Mouse (Mus musculus) limb, embryonic 12.5 days (tissue): ENCODE results near the gene Haspin. TPM values are rescaled to one million over a fixed set of nuclear protein-coding genes. Genes with fewer than 3 reads are reported as not detected.

Experiments used
- ATAC-seq: fragments of 200-750 bp; cut with Nextera tagmentation; 2 replicates; pipeline ENCODE4 v1.8.0; 2017; ENCODE audit warnings: low read depth, moderate TSS enrichment; ENCODE audit not compliant: insufficient number of reproducible peaks, insufficient read depth, low FRiP score, low TSS enrichment
- H3K27ac ChIP-seq: fragments of 300-500 bp; sonication (generic); 2 replicates; pipeline ENCODE4 v1.5.1; 2016; ENCODE audit warnings: mild to moderate bottlenecking, moderate library complexity
- H3K27me3 ChIP-seq: fragments of 300-500 bp; sonication (generic); 2 replicates; pipeline ENCODE4 v1.6.1; 2016; ENCODE audit warnings: mild to moderate bottlenecking, moderate library complexity
- H3K36me3 ChIP-seq: fragments of 300-500 bp; sonication (generic); 2 replicates; pipeline ENCODE4 v1.6.1; 2016; ENCODE audit warnings: mild to moderate bottlenecking, moderate library complexity
- H3K4me1 ChIP-seq: fragments of 300-500 bp; sonication (generic); replicated peaks from 2 replicates; pipeline ENCODE4 v1.6.1; 2016
- H3K4me2 ChIP-seq: fragments of 300-500 bp; sonication (generic); 2 replicates; pipeline ENCODE4 v1.6.1; 2016; ENCODE audit warnings: mild to moderate bottlenecking, moderate library complexity
- H3K4me3 ChIP-seq: fragments of 300-500 bp; sonication (generic); replicated peaks from 2 replicates; pipeline ENCODE4 v1.5.1; 2016; ENCODE audit warnings: mild to moderate bottlenecking
- H3K9ac ChIP-seq: fragments of 300-500 bp; sonication (generic); replicated peaks from 2 replicates; pipeline ENCODE4 v1.6.1; 2016; ENCODE audit warnings: mild to moderate bottlenecking, moderate library complexity
- H3K9me3 ChIP-seq: fragments of 300-500 bp; sonication (generic); 2 replicates; pipeline ENCODE4 v1.6.1; 2016; ENCODE audit warnings: mild to moderate bottlenecking, moderate library complexity
- WGBS: fragments of 180-500 bp; shearing (Covaris S2); methylation state at CpG from one replicate; pipeline ENCODE4 v1.1.7; 2016; 5-methylcytosine and 5-hydroxymethylcytosine counted together
- polyA plus RNA-seq: library from polyadenylated mRNA; unstranded; fragments of >200 nt; fragmentation: Nextera tagmentation; extraction: Ambion mirVana; gene quantifications from 2 replicates; pipeline ENCODE4 v1.2.1, GENCODE M21; 2016

The Haspin gene
- polyA plus RNA-seq, 1 experiment from 2014 or later = 21.6 TPM

DNA sequence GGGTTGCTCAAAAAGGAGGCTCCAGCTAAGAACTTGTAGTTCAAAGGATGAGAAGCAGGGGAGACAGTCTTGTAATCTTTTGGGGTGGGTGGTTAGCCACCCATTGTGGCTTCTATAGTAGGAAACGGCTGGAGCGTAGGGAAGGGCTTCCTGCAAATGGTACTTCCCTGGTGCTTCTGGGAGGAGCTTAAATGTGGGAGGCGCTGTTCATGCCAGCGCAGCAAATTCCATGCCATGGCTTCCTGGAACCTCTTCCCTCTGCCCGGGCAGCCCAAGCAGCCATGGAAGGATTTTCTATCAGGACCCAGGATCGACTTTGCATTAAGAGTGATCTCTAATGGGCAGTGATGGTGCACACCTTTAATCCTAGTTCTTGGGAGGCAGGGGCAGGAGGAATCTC, 30.5 kb upstream of the Haspin start:
- Histone ChIP-seq H3K27me3 (no peaks in the 10 kb centered on the region), H3K9me3 (no peaks in the 10 kb centered on the region), H3K4me3 (no peak overlapping the region), H3K4me2 (no peak overlapping the region), H3K4me1 (0 out of 2 replicates have a peak, but pooled peaks cover 9% of the 10 kb centered on the region), H3K27ac (no peak overlapping the region), H3K36me3 (peaks cover 18% of the 10 kb centered on the region; the same call in 1 of the 2 replicates), H3K9ac (no peak overlapping the region)
- no peak for ATAC-seq
- WGBS = 81% methylated on average over 6 of the region's 6 CpGs

DNA sequence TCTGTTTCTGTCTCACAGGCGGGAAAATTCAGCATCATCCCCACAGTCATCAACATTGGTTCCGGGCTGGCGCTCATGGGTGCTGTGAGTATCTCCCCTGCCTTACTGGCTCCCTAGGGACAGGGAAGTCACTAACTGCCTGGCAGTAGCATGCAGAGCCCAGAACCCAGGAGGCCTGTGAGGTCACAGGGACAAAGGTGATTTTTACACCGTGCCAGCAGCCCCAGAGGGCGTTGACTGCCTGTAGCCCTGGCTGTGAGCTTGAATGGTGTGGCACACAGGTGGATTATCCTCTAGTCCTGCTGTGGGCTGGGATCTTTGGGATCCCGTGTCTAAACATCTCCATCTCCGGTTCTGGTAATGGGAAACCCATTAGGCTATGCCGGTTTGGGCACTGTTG, 30.0 kb upstream of the Haspin start:
- H3K9ac ChIP-seq = no peak overlapping the region
- H3K9me3 ChIP-seq = no peaks in the 10 kb centered on the region
- H3K27ac ChIP-seq = no peak overlapping the region
- H3K4me1 ChIP-seq = 0 out of 2 replicates have a peak, but pooled peaks cover 9% of the 10 kb centered on the region
- H3K27me3 ChIP-seq = no peaks in the 10 kb centered on the region
- no peak for ATAC-seq
- WGBS = 81% methylated on average over 8 of the region's 8 CpGs
- H3K36me3 ChIP-seq = peaks cover 15% of the 10 kb centered on the region; the same call in 1 of the 2 replicates
- no peak overlapping the region for H3K4me3 ChIP-seq
- H3K4me2 ChIP-seq = no peak overlapping the region

DNA sequence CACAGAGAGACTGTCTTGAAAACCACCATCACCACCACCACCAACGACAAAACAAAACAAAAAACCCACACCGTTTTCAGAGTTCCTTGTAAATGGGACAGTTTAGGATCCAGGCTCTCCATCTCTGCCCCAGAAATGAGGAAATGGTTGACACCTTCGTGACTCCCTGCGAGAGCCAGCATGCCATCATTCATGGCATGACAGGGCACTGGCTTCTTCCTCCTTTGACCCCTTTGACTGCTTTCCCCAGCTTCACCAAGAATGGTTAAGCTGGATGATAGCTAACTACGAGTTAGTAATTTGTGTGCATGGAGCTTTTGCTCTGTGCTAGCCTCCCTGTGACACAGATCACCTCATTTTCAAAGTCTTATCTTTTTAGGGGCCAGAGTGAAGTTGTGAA, 24.2 kb upstream of the Haspin start:
- no peaks in the 10 kb centered on the region for H3K9me3 ChIP-seq
- H3K27ac ChIP-seq = no peak overlapping the region
- H3K27me3 ChIP-seq = peaks cover 40% of the 10 kb centered on the region
- WGBS = 63% methylated on average over 5 of the region's 5 CpGs
- no peaks in the 10 kb centered on the region for H3K36me3 ChIP-seq
- no peak overlapping the region for H3K4me3 ChIP-seq
- no peak for ATAC-seq
- peaks cover 9% of the 10 kb centered on the region; the same call in 1 of the 2 replicates for H3K4me1 ChIP-seq
- H3K9ac ChIP-seq = no peak overlapping the region
- H3K4me2 ChIP-seq = no peak overlapping the region

DNA sequence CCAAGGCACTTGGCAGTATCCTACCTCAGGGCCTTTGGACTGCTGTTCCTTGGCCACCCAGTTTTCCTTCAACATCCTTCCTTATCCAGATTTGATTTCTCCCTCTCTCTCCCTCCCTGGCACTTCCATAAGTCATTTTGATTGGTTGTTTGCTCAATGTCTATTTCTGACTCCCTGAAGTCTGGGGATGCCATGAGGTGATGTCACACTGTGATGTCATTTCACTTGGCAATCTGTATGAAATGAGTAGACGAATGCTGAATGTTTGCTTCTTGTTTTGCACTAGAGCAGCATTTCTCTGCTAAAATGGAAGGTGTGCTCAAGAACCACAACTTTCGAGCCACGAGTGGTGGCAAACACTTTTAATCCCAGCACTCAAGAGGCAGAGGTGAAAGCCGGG, 23.5 kb upstream of the Haspin start:
- WGBS = 92% methylated on average over 4 of the region's 4 CpGs
- Histone ChIP-seq H3K9ac (no peak overlapping the region), H3K4me1 (peaks cover 9% of the 10 kb centered on the region; the same call in 1 of the 2 replicates), H3K9me3 (no peaks in the 10 kb centered on the region), H3K4me3 (no peak overlapping the region), H3K36me3 (no peaks in the 10 kb centered on the region), H3K4me2 (no peak overlapping the region), H3K27ac (no peak overlapping the region), H3K27me3 (peaks cover 46% of the 10 kb centered on the region)
- ATAC-seq = no peak

DNA sequence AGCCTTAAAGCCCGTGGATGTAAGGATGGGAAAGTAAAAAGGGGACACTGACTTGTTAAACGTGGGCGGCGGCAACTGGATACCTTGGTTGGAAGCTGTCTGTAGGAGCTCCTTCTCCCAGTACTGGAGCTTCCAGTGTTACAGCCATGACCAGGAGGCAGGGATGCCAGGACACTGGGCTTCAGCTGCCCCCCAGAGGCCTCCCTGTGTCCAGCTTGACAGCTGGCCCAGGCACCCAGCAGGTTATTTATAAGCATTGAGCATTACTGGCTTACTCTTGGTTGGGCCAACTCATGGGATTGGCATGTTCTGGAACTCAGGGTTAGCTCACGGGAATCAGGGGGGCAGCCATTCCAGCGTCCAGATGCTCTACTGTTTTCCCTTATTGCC, 22.7 kb upstream of the Haspin start:
- no peak overlapping the region for H3K9ac ChIP-seq
- ATAC-seq = no peak
- no peak overlapping the region for H3K27ac ChIP-seq
- no peaks in the 10 kb centered on the region for H3K36me3 ChIP-seq
- H3K9me3 ChIP-seq = no peaks in the 10 kb centered on the region
- peaks cover 9% of the 10 kb centered on the region; the same call in 1 of the 2 replicates for H3K4me1 ChIP-seq
- H3K27me3 ChIP-seq = peaks cover 48% of the 10 kb centered on the region
- peak overlapping the region; percentile 89 for H3K4me2 ChIP-seq
- H3K4me3 ChIP-seq = peak overlapping the region; percentile 49
- WGBS = 19% methylated on average over 6 of the region's 6 CpGs

DNA sequence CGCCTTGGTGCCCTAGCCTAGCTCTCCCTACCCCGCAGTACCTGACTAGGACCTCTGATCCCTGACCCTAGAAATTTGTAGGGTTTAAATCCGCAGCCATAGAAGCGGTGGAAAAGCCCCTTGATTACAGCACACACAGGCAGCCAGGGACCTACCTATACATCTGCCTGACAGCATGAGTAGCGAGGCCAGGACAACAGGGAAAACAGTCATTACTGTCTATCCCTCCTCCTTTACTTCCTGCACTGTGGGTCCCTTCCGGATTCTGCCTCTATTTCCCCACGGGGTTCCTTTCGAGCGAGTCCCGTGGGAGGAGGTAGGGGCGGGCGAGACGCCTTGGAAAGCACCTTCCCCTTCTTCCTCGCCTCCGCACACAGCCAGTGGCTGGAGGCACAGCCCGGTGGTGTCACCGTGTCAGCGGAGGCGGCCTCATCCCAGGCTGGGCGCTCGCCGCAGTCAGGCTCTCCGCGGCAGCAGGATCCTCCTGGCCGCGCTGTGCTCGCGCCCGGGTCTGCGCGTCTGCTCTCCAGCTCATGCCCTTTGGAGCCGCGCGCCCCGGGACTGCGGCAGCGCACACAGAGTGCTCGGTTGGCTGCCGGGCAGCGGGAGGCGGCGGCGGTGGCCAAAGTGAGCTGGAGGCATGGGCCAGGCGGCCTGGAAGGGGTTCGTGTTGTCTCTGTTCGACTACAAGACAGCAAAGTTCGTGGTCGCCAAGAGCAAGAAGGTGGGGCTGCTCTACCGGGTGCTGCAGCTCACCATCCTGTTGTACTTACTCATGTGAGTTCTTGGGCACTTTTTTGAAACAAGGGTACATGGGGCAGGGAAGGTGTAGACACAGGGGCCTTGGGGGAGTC, 22.1 kb upstream of the Haspin start, which contains the start of gene P2rx5:
Gene P2rx5 (plus strand): TSS at position 465 of the 854 bp plus-strand sequence.
- no peak for ATAC-seq
- Histone ChIP-seq H3K27ac (no peak within 1 kb of the TSS), H3K9ac (peak within 1 kb of the TSS; percentile 56), H3K27me3 (peaks cover 54% of the 10 kb centered on the region), H3K36me3 (no peaks in the 10 kb centered on the region), H3K4me1 (peaks cover 9% of the 10 kb centered on the region; the same call in 1 of the 2 replicates), H3K4me2 (peak within 1 kb of the TSS; percentile 89), H3K4me3 (peak within 1 kb of the TSS; percentile 49), H3K9me3 (no peaks in the 10 kb centered on the region)
- WGBS = 2% methylated on average over 49 of the region's 49 CpGs

DNA sequence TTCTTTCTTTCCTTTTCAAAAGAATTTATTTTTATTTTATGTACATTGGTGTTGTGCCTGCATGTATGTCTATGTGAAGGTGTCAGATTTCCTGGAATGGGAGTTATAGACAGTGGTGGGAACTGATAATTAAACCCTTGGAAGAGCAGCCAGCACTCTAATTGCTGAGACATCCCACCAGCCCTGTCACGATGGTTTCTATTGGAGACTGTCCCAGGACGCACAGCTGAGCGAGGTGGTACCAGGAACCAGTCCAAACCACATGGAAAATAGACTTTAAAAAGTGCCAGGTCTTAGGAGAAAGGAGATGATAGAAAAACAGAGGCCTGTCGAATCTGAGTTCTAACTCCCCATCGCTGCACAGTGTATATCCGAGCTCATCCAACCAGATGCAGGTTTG, 17.0 kb upstream of the Haspin start:
- no peak overlapping the region for H3K4me3 ChIP-seq
- H3K27me3 ChIP-seq = peaks cover 38% of the 10 kb centered on the region
- H3K4me2 ChIP-seq = no peak overlapping the region
- no peak overlapping the region for H3K9ac ChIP-seq
- H3K4me1 ChIP-seq = no peaks in the 10 kb centered on the region
- 74% methylated on average over 6 of the region's 6 CpGs for WGBS
- ATAC-seq = no peak
- H3K27ac ChIP-seq = no peak overlapping the region
- H3K36me3 ChIP-seq = no peaks in the 10 kb centered on the region
- no peaks in the 10 kb centered on the region for H3K9me3 ChIP-seq

DNA sequence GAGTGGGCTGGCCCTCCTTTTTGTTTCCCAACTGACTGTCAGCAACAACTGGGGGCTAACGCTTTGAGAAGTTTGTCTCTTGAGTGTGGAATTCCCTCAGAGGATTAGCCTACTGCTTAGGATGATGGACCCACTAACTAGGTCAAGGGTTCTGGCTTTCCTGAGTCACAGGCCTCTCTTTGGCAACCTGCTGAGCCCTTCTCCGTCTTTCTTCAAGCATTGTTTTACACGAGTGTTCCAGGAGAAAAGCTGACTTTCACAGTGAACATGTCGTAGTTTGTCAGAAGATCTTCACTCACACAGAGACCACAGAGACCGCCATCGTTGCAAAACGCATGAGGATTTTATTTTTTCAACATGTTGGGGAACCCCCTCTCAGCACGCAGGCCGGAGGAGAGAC, 10.1 kb upstream of the Haspin start:
- no peak overlapping the region for H3K9ac ChIP-seq
- H3K36me3 ChIP-seq = no peaks in the 10 kb centered on the region
- no peaks in the 10 kb centered on the region for H3K9me3 ChIP-seq
- H3K27me3 ChIP-seq = no peaks in the 10 kb centered on the region
- no peak for ATAC-seq
- WGBS = 83% methylated on average over 9 of the region's 9 CpGs
- no peak overlapping the region for H3K27ac ChIP-seq
- H3K4me1 ChIP-seq = no peaks in the 10 kb centered on the region
- H3K4me2 ChIP-seq = no peak overlapping the region
- no peak overlapping the region for H3K4me3 ChIP-seq

DNA sequence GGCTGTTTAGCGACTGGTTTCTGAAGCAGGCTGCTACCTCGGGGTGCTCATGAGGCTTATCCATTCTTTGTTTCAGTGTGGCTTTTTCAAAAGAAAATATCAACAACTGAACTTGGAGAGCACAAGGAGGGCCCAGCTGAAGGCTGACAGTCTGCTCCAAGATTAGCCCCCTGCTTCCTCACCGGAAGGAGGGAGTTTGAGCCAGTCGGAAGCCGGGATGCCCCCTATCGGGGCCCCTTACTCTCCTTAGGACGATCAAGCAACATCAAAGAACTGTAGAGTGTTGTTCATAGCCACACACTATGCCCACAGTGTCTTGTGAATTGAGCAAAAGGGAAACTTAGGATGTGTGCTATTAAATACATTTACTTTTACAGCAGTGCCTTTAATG, 8.9 kb upstream of the Haspin start:
- Histone ChIP-seq H3K27me3 (no peaks in the 10 kb centered on the region), H3K9ac (no peak overlapping the region), H3K4me3 (no peak overlapping the region), H3K9me3 (no peaks in the 10 kb centered on the region), H3K36me3 (no peaks in the 10 kb centered on the region), H3K4me1 (no peaks in the 10 kb centered on the region), H3K27ac (no peak overlapping the region), H3K4me2 (no peak overlapping the region)
- WGBS = 55% methylated on average over 7 of the region's 7 CpGs
- ATAC-seq = no peak

DNA sequence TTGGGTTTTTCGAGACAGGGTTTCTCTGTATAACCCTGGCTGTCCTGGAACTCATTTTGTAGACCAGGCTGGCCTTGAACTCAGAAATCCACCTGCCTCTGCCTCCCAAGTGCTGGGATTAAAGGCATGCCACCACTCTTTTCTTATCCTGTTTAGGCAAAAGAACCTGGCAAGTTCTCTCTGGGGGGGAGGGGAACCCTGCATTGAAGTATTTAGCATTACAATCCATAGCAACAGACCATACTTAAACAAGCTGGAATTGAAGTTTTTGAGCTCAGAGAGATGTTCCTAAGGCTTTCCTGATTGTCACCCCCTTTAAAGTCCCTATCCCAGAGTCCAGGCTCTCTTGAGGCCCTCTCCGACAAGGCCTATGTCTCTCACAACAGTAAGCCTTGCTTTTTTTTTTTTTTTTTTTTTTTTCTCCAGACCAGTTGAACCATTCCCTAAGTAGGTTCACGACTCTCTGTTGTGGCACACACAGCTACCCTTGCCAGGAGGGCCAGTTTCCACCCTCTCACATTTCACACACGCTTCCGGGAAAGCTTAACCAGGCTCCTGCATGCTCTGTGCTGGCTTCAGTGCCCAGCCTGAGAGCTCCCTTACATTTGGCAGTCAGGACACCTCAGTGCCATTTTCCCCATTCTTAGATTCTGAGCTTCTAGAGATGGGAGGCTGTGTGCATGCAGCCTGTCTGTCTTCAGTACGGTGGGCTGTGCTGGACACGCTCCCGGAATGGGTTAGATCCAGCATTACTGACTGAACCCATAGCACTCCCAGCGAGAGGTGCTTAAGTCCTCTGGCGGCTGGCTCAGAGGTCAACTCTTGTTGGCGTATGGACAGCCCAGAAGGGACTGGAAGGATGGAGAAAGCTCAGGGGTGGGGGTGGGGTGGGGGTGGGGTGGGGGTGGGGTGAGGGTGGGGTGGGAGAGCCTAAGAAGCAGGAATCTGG, 8.2 kb upstream of the Haspin start:
- H3K9me3 ChIP-seq = no peaks in the 10 kb centered on the region
- no peak overlapping the region for H3K9ac ChIP-seq
- no peaks in the 10 kb centered on the region for H3K4me1 ChIP-seq
- no peaks in the 10 kb centered on the region for H3K36me3 ChIP-seq
- WGBS = 61% methylated on average over 11 of the region's 11 CpGs
- H3K4me3 ChIP-seq = no peak overlapping the region
- no peak for ATAC-seq
- H3K27me3 ChIP-seq = no peaks in the 10 kb centered on the region
- no peak overlapping the region for H3K27ac ChIP-seq
- H3K4me2 ChIP-seq = no peak overlapping the region

DNA sequence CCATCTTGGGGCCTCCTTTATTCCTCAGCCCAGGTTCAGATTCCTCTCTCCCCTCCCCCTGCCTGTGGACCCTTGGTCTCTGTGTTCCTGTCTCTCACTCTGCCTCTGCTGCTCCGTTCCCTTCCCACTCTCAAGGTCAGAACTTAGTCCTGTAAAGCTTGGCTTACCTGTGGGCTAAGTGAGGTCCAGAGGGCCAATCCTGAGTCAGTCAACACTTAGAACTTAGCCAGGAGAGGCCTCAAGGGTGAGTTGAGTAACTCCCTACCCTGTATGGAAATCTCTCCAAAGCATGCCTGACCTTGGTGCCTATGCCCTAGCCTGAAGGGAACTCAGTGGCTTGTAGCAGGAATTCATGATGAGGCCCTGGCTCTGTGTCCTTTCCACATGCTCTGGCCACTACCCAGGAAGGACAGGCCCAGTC, 6.2 kb upstream of the Haspin start:
- no peak for ATAC-seq
- H3K4me1 ChIP-seq = no peaks in the 10 kb centered on the region
- no peaks in the 10 kb centered on the region for H3K9me3 ChIP-seq
- no peak overlapping the region for H3K9ac ChIP-seq
- no peaks in the 10 kb centered on the region for H3K27me3 ChIP-seq
- no peak overlapping the region for H3K4me2 ChIP-seq
- H3K36me3 ChIP-seq = no peaks in the 10 kb centered on the region
- 71% methylated on average over 1 of the region's 1 CpGs for WGBS
- H3K4me3 ChIP-seq = no peak overlapping the region
- no peak overlapping the region for H3K27ac ChIP-seq
